In genomic region chr5:128806296-128806998, GRCm38 (mm10) we compare ENCODE assay signal across 10 mouse cellular contexts.
DNase-seq lines count a peak whose midpoint lies in the region; ATAC-seq lines count a peak whose summit lies in the region.
"Had no signal": no experiment of that assay in that cellular context is flagged by ENCODE, and none has a peak within 500 bp of the region (broad histone marks: within the 10 kb centered on the region; RNA-seq: fewer than 3 reads in every experiment).

No protein-coding gene starts in this region.

- H3K27me3 ChIP-seq in hindbrain, embryonic 16.5 days (replicated peaks; ENCODE audit: control insufficient read depth, insufficient read depth, low read length) = no peaks in the 10 kb centered on the region; the same call in 1 of the 2 replicates
- H3K27me3 ChIP-seq in hindbrain, embryonic 12.5 days = no peaks in the 10 kb centered on the region
- H3K27me3 ChIP-seq in kidney, embryonic 15.5 days = no peaks in the 10 kb centered on the region
- H3K27me3 ChIP-seq: limb, embryonic 13.5 days had no signal

- H3K4me1 ChIP-seq in hindbrain, embryonic 16.5 days (ENCODE audit: control insufficient read depth, insufficient read depth, low read depth, low read length) = peaks cover 28% of the 10 kb centered on the region
- peaks cover 13% of the 10 kb centered on the region for H3K4me1 ChIP-seq in hindbrain, embryonic 12.5 days
- no peaks in the 10 kb centered on the region for H3K4me1 ChIP-seq in kidney, embryonic 15.5 days
- H3K4me1 ChIP-seq: limb, embryonic 13.5 days had no signal

- ATAC-seq in hindbrain, embryonic 16.5 days = peak; percentile 66
- no peak for ATAC-seq in hindbrain, embryonic 12.5 days (ENCODE audit: low FRiP score)
- no peak for ATAC-seq in kidney, embryonic 15.5 days (replicated peaks; ENCODE audit: low FRiP score)

- peak; percentile 6 to 18 for DNase-seq in cerebellum, adult 18-20 months
- no peak for DNase-seq in cerebellum, adult 8-10 months
- DNase-seq in layer of hippocampus, adult 9-11 months = peak; percentile 93
- peak; percentile 74 to 82 for DNase-seq in right cerebral cortex, postnatal 36 days (ENCODE audit: low spot score in 2 of 2)
- no peak for DNase-seq in urinary bladder, adult 2 months (ENCODE audit: low spot score)
- DNase-seq: thymus, adult 2 months had no signal

- WGBS in hindbrain, embryonic 16.5 days = 73% methylated on average over 13 of the region's 13 CpGs
- WGBS in hindbrain, embryonic 12.5 days = 89% methylated on average over 13 of the region's 13 CpGs
- WGBS in kidney, embryonic 15.5 days = 87% methylated on average over 13 of the region's 13 CpGs

- peaks cover 2% of the 10 kb centered on the region; the same call in 1 of the 2 replicates for H3K36me3 ChIP-seq in hindbrain, embryonic 16.5 days (ENCODE audit: control insufficient read depth, insufficient read depth, low read length)
- no peaks in the 10 kb centered on the region for H3K36me3 ChIP-seq in hindbrain, embryonic 12.5 days
- H3K36me3 ChIP-seq in kidney, embryonic 15.5 days = no peaks in the 10 kb centered on the region
- H3K36me3 ChIP-seq: limb, embryonic 13.5 days had no signal

- no peak overlapping the region for H3K9ac ChIP-seq in hindbrain, embryonic 16.5 days (ENCODE audit: low read depth, low read length)
- no peak overlapping the region for H3K9ac ChIP-seq in hindbrain, embryonic 12.5 days
- no peak overlapping the region for H3K9ac ChIP-seq in kidney, embryonic 15.5 days
- H3K9ac ChIP-seq: limb, embryonic 13.5 days had no signal

- no peak overlapping the region for H3K4me3 ChIP-seq in hindbrain, embryonic 16.5 days (ENCODE audit: low read length)
- no peak overlapping the region for H3K4me3 ChIP-seq in hindbrain, embryonic 12.5 days
- H3K4me3 ChIP-seq in kidney, embryonic 15.5 days (replicated peaks) = no peak overlapping the region
- H3K4me3 ChIP-seq: limb, embryonic 13.5 days had no signal

- H3K4me2 ChIP-seq in hindbrain, embryonic 16.5 days (ENCODE audit: low read length) = no peak overlapping the region
- no peak overlapping the region for H3K4me2 ChIP-seq in hindbrain, embryonic 12.5 days (replicated peaks)
- no peak overlapping the region for H3K4me2 ChIP-seq in kidney, embryonic 15.5 days
- H3K4me2 ChIP-seq: limb, embryonic 13.5 days had no signal

- H3K9me3 ChIP-seq in hindbrain, embryonic 16.5 days (ENCODE audit: control insufficient read depth, low read length) = 0 out of 2 replicates have a peak, but pooled peaks cover 2% of the 10 kb centered on the region
- 0 out of 2 replicates have a peak, but pooled peaks cover 2% of the 10 kb centered on the region for H3K9me3 ChIP-seq in hindbrain, embryonic 12.5 days (replicated peaks)
- H3K9me3 ChIP-seq in kidney, embryonic 15.5 days (replicated peaks) = no peaks in the 10 kb centered on the region

- H3K27ac ChIP-seq in hindbrain, embryonic 16.5 days (ENCODE audit: low read depth, low read length) = 0 out of 2 replicates have a peak overlapping the region, but pooled peaks have one; percentile 9
- H3K27ac ChIP-seq in hindbrain, embryonic 12.5 days = no peak overlapping the region
- H3K27ac ChIP-seq in kidney, embryonic 15.5 days = no peak overlapping the region
- H3K27ac ChIP-seq: limb, embryonic 13.5 days had no signal

Comparison
In these comparisons a context has a peak if more than half of its experiments do, and no peak if none do; other contexts are left out.
1. DNase-seq: peak in cerebellum, adult 18-20 months (2 of 2), layer of hippocampus, adult 9-11 months (single experiment) and right cerebral cortex, postnatal 36 days (2 of 2); none in cerebellum, adult 8-10 months (single experiment) and urinary bladder, adult 2 months (single experiment).